Mouse (Mus musculus): ENCODE measurements at regions not wholly inside any gene's neighbourhood (a gene's known extent, or its start where the extent isn't known, plus 50 kb on each side); places are given as distances from the start of the nearest gene placed in this dataset.

- no peak for ATAC-seq (ENCODE audit: extremely low read depth, insufficient number of reproducible peaks, low FRiP score, poor library complexity, severe bottlenecking)
These were observed 247.1 kb upstream of the Kcnab2 start for GRCm38 (mm10) chr4:152724741-152725140.

DNA sequence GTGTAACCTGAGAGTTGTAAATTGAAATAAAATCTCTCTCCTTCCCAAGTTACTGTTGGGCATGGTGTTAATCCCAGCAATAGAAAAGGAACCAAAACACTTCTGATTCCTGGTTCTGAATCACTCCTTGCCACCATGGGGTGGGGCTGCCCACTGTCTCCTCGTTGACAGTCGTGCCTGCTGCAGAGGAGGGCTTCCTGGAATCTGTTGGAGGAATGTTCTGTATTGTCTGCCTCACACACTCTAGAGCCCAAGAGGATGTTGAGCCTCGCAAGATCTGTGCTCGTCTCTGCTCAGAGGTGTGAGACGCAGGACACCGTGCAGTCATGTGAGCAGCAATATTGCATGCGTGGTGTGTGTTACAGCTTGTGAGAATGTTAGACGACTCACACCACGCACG is 246.4 kb upstream of the Kcnab2 start:
- ATAC-seq (ENCODE audit: extremely low read depth, insufficient number of reproducible peaks, low FRiP score, poor library complexity, severe bottlenecking), result no peak

- no peak for ATAC-seq (ENCODE audit: extremely low read depth, insufficient number of reproducible peaks, low FRiP score, poor library complexity, severe bottlenecking)
These were observed 242.9 kb upstream of the Kcnab2 start for GRCm38 (mm10) chr4:152720528-152720927.

- ATAC-seq (ENCODE audit: extremely low read depth, insufficient number of reproducible peaks, low FRiP score, poor library complexity, severe bottlenecking), result no peak
These were observed 241.9 kb upstream of the Kcnab2 start for GRCm38 (mm10) chr4:152719416-152720127.

DNA sequence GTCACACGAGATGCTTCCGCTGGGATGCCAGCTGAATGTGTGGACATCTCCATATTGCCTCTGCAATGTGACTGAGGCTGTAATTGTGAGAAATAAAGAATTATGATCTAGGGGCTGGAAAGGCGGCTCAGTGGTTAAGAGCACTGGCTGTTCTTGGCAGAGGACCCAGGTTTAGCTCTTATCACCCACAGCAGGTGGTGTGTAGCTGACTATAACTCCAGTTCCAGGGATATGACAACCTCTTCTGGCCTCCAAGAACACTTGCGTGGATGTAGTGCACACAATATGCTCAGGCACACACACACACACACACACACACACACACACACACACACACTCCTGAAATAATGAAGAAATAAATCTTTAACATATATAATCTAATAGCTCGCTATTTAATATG is 232.7 kb upstream of the Kcnab2 start:
- no peak for ATAC-seq (ENCODE audit: extremely low read depth, insufficient number of reproducible peaks, low FRiP score, poor library complexity, severe bottlenecking)

- no peak for ATAC-seq (ENCODE audit: extremely low read depth, insufficient number of reproducible peaks, low FRiP score, poor library complexity, severe bottlenecking)
These were observed 222.5 kb upstream of the Kcnab2 start for GRCm38 (mm10) chr4:152700217-152700616.

- no peak for ATAC-seq (ENCODE audit: extremely low read depth, insufficient number of reproducible peaks, low FRiP score, poor library complexity, severe bottlenecking)
These were observed 219.7 kb upstream of the Kcnab2 start for GRCm38 (mm10) chr4:152697247-152697960.

- ATAC-seq (ENCODE audit: extremely low read depth, insufficient number of reproducible peaks, low FRiP score, poor library complexity, severe bottlenecking), result no peak
These were observed 214.1 kb upstream of the Kcnab2 start for GRCm38 (mm10) chr4:152691735-152692134.

- ATAC-seq (ENCODE audit: extremely low read depth, insufficient number of reproducible peaks, low FRiP score, poor library complexity, severe bottlenecking), result no peak
These were observed 213.6 kb upstream of the Kcnab2 start for GRCm38 (mm10) chr4:152691302-152691701.

- no peak for ATAC-seq (ENCODE audit: extremely low read depth, insufficient number of reproducible peaks, low FRiP score, poor library complexity, severe bottlenecking)
These were observed 213.1 kb upstream of the Kcnab2 start for GRCm38 (mm10) chr4:152690766-152691165.

- no peak for ATAC-seq (ENCODE audit: extremely low read depth, insufficient number of reproducible peaks, low FRiP score, poor library complexity, severe bottlenecking)
These were observed 212.2 kb upstream of the Kcnab2 start for GRCm38 (mm10) chr4:152689831-152690230.

DNA sequence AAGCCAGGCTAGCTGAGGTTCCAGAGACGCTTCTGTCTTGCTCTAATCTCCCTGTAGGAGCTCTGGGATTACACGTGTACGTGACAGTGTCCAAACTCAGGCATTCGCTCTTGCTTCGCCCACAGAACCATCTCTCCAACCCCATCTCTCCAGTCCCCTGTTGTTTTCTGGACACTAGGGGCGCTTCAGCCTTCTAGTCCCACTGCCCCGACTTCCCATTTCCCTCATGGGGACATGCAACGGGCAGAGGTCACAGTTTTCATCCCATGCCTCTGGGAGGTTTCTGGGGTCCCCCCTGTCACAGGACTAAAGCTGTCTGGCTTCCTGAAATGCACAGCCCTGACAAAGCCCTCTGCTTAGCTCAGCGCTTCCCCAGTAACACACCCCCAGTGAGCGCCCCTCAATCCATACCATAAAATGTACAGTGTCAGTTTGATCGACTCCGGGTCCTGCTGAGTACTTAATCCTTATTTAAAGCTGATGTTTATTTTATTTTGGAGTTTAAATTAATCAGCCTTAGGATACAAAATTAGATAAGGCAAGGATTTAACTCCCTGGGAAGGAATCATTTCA is 208.9 kb upstream of the Kcnab2 start:
- no peak for ATAC-seq (ENCODE audit: extremely low read depth, insufficient number of reproducible peaks, low FRiP score, poor library complexity, severe bottlenecking)

GRCm38 (mm10) chr4:152674140-152674539 is 196.5 kb upstream of the Kcnab2 start:
- no peak for ATAC-seq (ENCODE audit: extremely low read depth, insufficient number of reproducible peaks, low FRiP score, poor library complexity, severe bottlenecking)

DNA sequence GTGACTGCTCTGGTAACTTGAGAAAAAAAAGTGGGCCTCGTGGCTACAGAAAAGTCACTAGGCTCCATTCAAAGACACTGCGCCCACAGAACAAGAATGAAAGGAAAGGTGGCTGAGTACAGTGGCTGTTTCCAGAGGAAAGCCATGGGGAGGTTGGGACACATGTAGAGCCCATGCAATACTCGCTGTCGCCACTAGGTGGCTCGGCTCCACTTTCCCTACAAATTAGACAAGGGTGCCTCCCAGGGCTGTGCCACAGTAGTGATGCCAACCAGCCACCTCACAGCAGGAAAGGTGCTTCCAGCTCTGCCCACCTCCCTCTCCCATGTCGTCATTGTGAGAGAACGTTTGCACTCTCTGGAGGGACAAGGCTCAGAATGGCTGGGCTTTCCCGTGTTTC is 185.8 kb upstream of the Kcnab2 start:
- ATAC-seq (ENCODE audit: extremely low read depth, insufficient number of reproducible peaks, low FRiP score, poor library complexity, severe bottlenecking), result no peak

GRCm38 (mm10) chr4:152663069-152663468 is 185.4 kb upstream of the Kcnab2 start:
- no peak for ATAC-seq (ENCODE audit: extremely low read depth, insufficient number of reproducible peaks, low FRiP score, poor library complexity, severe bottlenecking)

DNA sequence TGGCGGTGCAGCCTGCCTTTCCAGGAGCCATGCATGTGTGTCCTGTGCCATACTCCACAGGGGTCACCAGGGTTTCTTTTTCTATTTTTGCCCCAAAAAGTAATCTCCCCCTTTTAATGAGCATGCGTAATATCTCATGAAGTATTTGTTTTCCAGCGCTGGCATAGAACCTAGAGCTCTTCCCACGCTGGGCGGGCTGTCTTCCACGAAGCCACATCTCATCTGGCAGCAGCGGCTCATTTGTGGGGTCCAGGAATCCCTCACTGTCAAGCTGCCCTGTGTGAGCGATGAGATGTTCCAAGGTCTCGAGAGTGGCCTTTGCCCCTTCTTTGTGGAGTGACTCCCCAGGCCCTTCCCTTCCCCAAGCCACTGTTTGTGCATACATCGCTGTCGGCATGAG is 184.8 kb upstream of the Kcnab2 start:
- ATAC-seq (ENCODE audit: extremely low read depth, insufficient number of reproducible peaks, low FRiP score, poor library complexity, severe bottlenecking), result no peak

- ATAC-seq (ENCODE audit: extremely low read depth, insufficient number of reproducible peaks, low FRiP score, poor library complexity, severe bottlenecking), result no peak
These were observed 172.5 kb upstream of the Kcnab2 start for GRCm38 (mm10) chr4:152650198-152650597.

- ATAC-seq (ENCODE audit: extremely low read depth, insufficient number of reproducible peaks, low FRiP score, poor library complexity, severe bottlenecking), result no peak
These were observed 169.9 kb upstream of the Kcnab2 start for GRCm38 (mm10) chr4:152647620-152648019.

GRCm38 (mm10) chr4:152647084-152647483 is 169.4 kb upstream of the Kcnab2 start:
- ATAC-seq (ENCODE audit: extremely low read depth, insufficient number of reproducible peaks, low FRiP score, poor library complexity, severe bottlenecking), result no peak

- no peak for ATAC-seq (ENCODE audit: extremely low read depth, insufficient number of reproducible peaks, low FRiP score, poor library complexity, severe bottlenecking)
These were observed 159.4 kb upstream of the Kcnab2 start for GRCm38 (mm10) chr4:152637088-152637487.
